Mouse (Mus musculus) CH12.LX (cell line): Measurements from ENCODE around the gene Lrrc9. TPM values are rescaled to one million over a fixed set of nuclear protein-coding genes. Genes with fewer than 3 reads are reported as not detected.

Source experiments
- DNase-seq: peaks from one replicate; pipeline ENCODE4 v3.0.0-alpha.2; 2013; ENCODE audit errors: extremely low read depth
- H3K27ac ChIP-seq: 2 replicates; pipeline ENCODE4 v1.5.1; 2012; ENCODE audit warnings: low read depth, mild to moderate bottlenecking, control low read depth, moderate library complexity; ENCODE audit not compliant: insufficient read depth
- H3K27me3 ChIP-seq: replicated peaks from 2 replicates; pipeline ENCODE3; 2012; ENCODE audit warnings: inconsistent platforms
- H3K36me3 ChIP-seq, 2 experiments: replicated peaks in 1 of 2; 2 replicates each; pipeline versions ENCODE3 to v1.6.1; 2012; ENCODE audit warnings: inconsistent platforms in 1 of 2, low read length in 1 of 2, mild to moderate bottlenecking in 1 of 2, mixed read lengths in 1 of 2, moderate library complexity in 1 of 2; ENCODE audit not compliant: control insufficient read depth in 1 of 2, insufficient read depth in 1 of 2
- H3K4me1 ChIP-seq, 2 experiments: 2 replicates each; pipeline ENCODE4 v1.6.1; 2012; ENCODE audit warnings: inconsistent platforms in 1 of 2, moderate library complexity in 1 of 2; ENCODE audit not compliant: insufficient read depth in 2 of 2, control insufficient read depth in 1 of 2
- H3K4me2 ChIP-seq: 2 replicates; pipeline ENCODE4 v1.6.1; 2012; ENCODE audit warnings: low read depth, mild to moderate bottlenecking, control low read depth; ENCODE audit not compliant: poor library complexity, insufficient read depth, severe bottlenecking
- H3K4me3 ChIP-seq, 3 experiments: fragments of 150-350 bp in 1 of 3; sonication (generic) in 1 of 3; replicated peaks in 1 of 3; 2 replicates each; pipeline versions ENCODE3 to v1.5.1; 2011 to 2012; ENCODE audit warnings: low read depth in 2 of 3, low read length in 2 of 3, mild to moderate bottlenecking in 2 of 3, moderate library complexity in 2 of 3, control low read depth in 1 of 3, improper control_type of control experiment in 1 of 3, inconsistent platforms in 1 of 3, mixed read lengths in 1 of 3; ENCODE audit not compliant: poor library complexity in 1 of 3
- H3K79me2 ChIP-seq: replicated peaks from 2 replicates; pipeline ENCODE4 v1.6.1; 2012; ENCODE audit warnings: mild to moderate bottlenecking, moderate library complexity; ENCODE audit not compliant: control insufficient read depth, poor library complexity, insufficient read depth, severe bottlenecking; ENCODE audit errors: extremely low read depth
- H3K9ac ChIP-seq: 2 replicates; pipeline ENCODE4 v1.6.1; 2012; ENCODE audit warnings: low read depth, mild to moderate bottlenecking, control low read depth, moderate library complexity; ENCODE audit not compliant: insufficient read depth
- H3K9me3 ChIP-seq: replicated peaks from 2 replicates; pipeline ENCODE3; 2012; ENCODE audit warnings: low read length, inconsistent platforms, mixed read lengths
- BHLHE40 ChIP-seq: IDR thresholded peaks from 2 replicates; pipeline ENCODE4 v1.6.1; 2011; ENCODE audit warnings: mild to moderate bottlenecking, low read depth, low read length, improper control_type of control experiment
- CHD1 ChIP-seq: IDR thresholded peaks from 2 replicates; pipeline ENCODE4 v1.6.1; 2012; ENCODE audit warnings: low read depth, low read length, improper control_type of control experiment, inconsistent platforms
- CHD2 ChIP-seq: IDR thresholded peaks from 2 replicates; pipeline ENCODE4 v1.6.1; 2011; ENCODE audit warnings: low read length, improper control_type of control experiment
- CTCF ChIP-seq, 2 experiments: IDR thresholded peaks in 1 of 2; conservative IDR thresholded peaks in 1 of 2; 2 replicates each; pipeline ENCODE4 v1.5.1; 2011 to 2012; ENCODE audit warnings: low read depth in 2 of 2, low read length in 2 of 2, improper control_type of control experiment in 1 of 2, inconsistent platforms in 1 of 2, mild to moderate bottlenecking in 1 of 2, moderate library complexity in 1 of 2
- ETS1 ChIP-seq: conservative IDR thresholded peaks from 2 replicates; pipeline ENCODE4 v1.6.1; 2012; ENCODE audit warnings: low read depth, mild to moderate bottlenecking, inconsistent platforms, low read length, improper control_type of control experiment, moderate library complexity
- HCFC1 ChIP-seq: IDR thresholded peaks from 2 replicates; pipeline ENCODE4 v1.6.1; 2012; ENCODE audit warnings: low read depth, mild to moderate bottlenecking, inconsistent platforms, low read length, improper control_type of control experiment
- JUND ChIP-seq: conservative IDR thresholded peaks from 2 replicates; pipeline ENCODE4 v1.6.1; 2011; ENCODE audit warnings: low read depth, low read length, improper control_type of control experiment
- MEF2A ChIP-seq: IDR thresholded peaks from 2 replicates; pipeline ENCODE4 v1.6.1; 2014; ENCODE audit warnings: low read depth, mild to moderate bottlenecking, inconsistent platforms, low read length, improper control_type of control experiment, borderline replicate concordance
- MYC ChIP-seq: IDR thresholded peaks from 2 replicates; pipeline ENCODE4 v1.6.1; 2011; ENCODE audit warnings: low read depth, mild to moderate bottlenecking, improper control_type of control experiment, low read length
- PAX5 ChIP-seq: IDR thresholded peaks from 2 replicates; pipeline ENCODE4 v1.6.1; 2012; ENCODE audit warnings: low read length, inconsistent platforms, mixed read lengths
- POLR2A ChIP-seq: IDR thresholded peaks from 2 replicates; pipeline ENCODE4 v1.6.1; 2011; ENCODE audit warnings: low read depth, mild to moderate bottlenecking, improper control_type of control experiment, low read length
- RAD21 ChIP-seq: IDR thresholded peaks from 2 replicates; pipeline ENCODE4 v1.6.1; 2011; ENCODE audit warnings: low read depth, mild to moderate bottlenecking, low read length, improper control_type of control experiment, moderate library complexity
- SMC3 ChIP-seq: IDR thresholded peaks from 2 replicates; pipeline ENCODE4 v1.6.1; 2011; ENCODE audit warnings: low read depth, low read length, improper control_type of control experiment
- TBP ChIP-seq: conservative IDR thresholded peaks from 2 replicates; pipeline ENCODE4 v1.6.1; 2011; ENCODE audit warnings: low read depth, low read length, improper control_type of control experiment
- TCF12 ChIP-seq: IDR thresholded peaks from 2 replicates; pipeline ENCODE4 v1.6.1; 2014; ENCODE audit warnings: low read depth, mild to moderate bottlenecking, inconsistent platforms, low read length, improper control_type of control experiment
- UBTF ChIP-seq: IDR thresholded peaks from 2 replicates; pipeline ENCODE4 v1.6.1; 2012; ENCODE audit warnings: low read depth, mild to moderate bottlenecking, inconsistent platforms, low read length, improper control_type of control experiment, moderate library complexity
- ZC3H11A ChIP-seq: IDR thresholded peaks from 2 replicates; pipeline ENCODE4 v1.6.1; 2012; ENCODE audit warnings: low read depth, mild to moderate bottlenecking, inconsistent platforms, low read length, improper control_type of control experiment
- ZKSCAN1 ChIP-seq: IDR thresholded peaks from 2 replicates; pipeline ENCODE4 v1.6.1; 2012; ENCODE audit warnings: low read depth, inconsistent platforms, low read length, improper control_type of control experiment, borderline replicate concordance
- ZMIZ1 ChIP-seq: IDR thresholded peaks from 2 replicates; pipeline ENCODE4 v1.6.1; 2012; ENCODE audit warnings: low read depth, mild to moderate bottlenecking, inconsistent platforms, low read length, improper control_type of control experiment
- dilution Hi-C: fragments of 300-500 bp; cut with MboI; formaldehyde crosslinking; loops from 2 replicates; pipeline ENCODE4 v1.14.3; 2020; ENCODE audit warnings: low sequenced_read_pairs; ENCODE audit not compliant: extremely low pct_unique_long_range_greater_than_20kb, extremely low pct_ligation_motif_present
- in situ Hi-C: fragments of 300-500 bp; cut with MboI; formaldehyde crosslinking; loops from 3 replicates; pipeline ENCODE4 v1.14.3; 2019; ENCODE audit warnings: low sequenced_read_pairs, low pct_ligation_motif_present, low pct_unique_long_range_greater_than_20kb, mixed read lengths
- polyA plus RNA-seq: library from polyadenylated mRNA; unstranded; fragments of >175 nt; gene quantifications from 2 replicates; pipeline ENCODE4 v1.2.1, GENCODE M21; 2012; ENCODE audit warnings: low read depth; ENCODE audit not compliant: insufficient read length
- total RNA-seq, 2 experiments: library from RNA; depleted of rRNA; stranded (reverse); fragments of 300-350 nt in 1 of 2; fragments of >200 nt in 1 of 2; gene quantifications; 2 replicates each; pipeline ENCODE4 v1.2.3; 2012 to 2014

The Lrrc9 gene
- total and polyA plus RNA-seq, 3 experiments = not detected

GRCm38 (mm10) chr12:72554347-72554746, 112.7 kb downstream of the Lrrc9 start:
- DNase-seq = no peak
- Histone ChIP-seq H3K4me2 (no peak overlapping the region), H3K79me2 (no peaks in the 10 kb centered on the region), H3K4me3 (no peak overlapping the region), H3K27me3 (no peaks in the 10 kb centered on the region), H3K9me3 (no peaks in the 10 kb centered on the region), H3K9ac (no peak overlapping the region), H3K36me3 (peaks cover 0 to 8% of the 10 kb centered on the region in 2 experiments), H3K27ac (no peak overlapping the region), H3K4me1 (peaks cover 0 to 4% of the 10 kb centered on the region in 2 experiments; a peak in 1 of 4 replicates)
- in situ Hi-C loops = no loop called here
- TF ChIP-seq ETS1 = no peak
- TF ChIP-seq BHLHE40 = no peak
- no peak for TF ChIP-seq HCFC1
- no peak for TF ChIP-seq TBP
- no peak for TF ChIP-seq PAX5
- no peak for TF ChIP-seq ZC3H11A
- no peak for TF ChIP-seq UBTF
- TF ChIP-seq ZMIZ1 = no peak
- no peak for TF ChIP-seq CHD2
- no peak for TF ChIP-seq POLR2A
- TF ChIP-seq JUND = no peak
- TF ChIP-seq MEF2A = no peak
- no peak for TF ChIP-seq CTCF (conservative IDR thresholded peaks at IDR 0.05 in 1 of 2, IDR thresholded peaks at IDR 0.05 in 1 of 2; ENCODE audit: low read depth in 2 of 2, low read length in 2 of 2)
- TF ChIP-seq RAD21 = no peak
- TF ChIP-seq ZKSCAN1 = no peak
- no peak for TF ChIP-seq SMC3
- no peak for TF ChIP-seq MYC
- no peak for TF ChIP-seq CHD1
- dilution Hi-C loops = no loop called here

GRCm38 (mm10) chr12:72564281-72564795, 122.7 kb downstream of the Lrrc9 start:
- H3K36me3 ChIP-seq = no peaks in the 10 kb centered on the region

More at GRCm38 (mm10) chr12:72564281-72564795, 122.7 kb downstream of the Lrrc9 start:
- no peak for TF ChIP-seq TCF12
- H3K4me3 ChIP-seq = no peak overlapping the region
- no peaks in the 10 kb centered on the region for H3K79me2 ChIP-seq
- no peak overlapping the region for H3K27ac ChIP-seq
- no peaks in the 10 kb centered on the region for H3K4me1 ChIP-seq
- H3K9ac ChIP-seq = no peak overlapping the region
- dilution Hi-C loops (no loop called here), in situ Hi-C loops (no loop called here)
- DNase-seq = no peak
- no peaks in the 10 kb centered on the region for H3K9me3 ChIP-seq
- no peaks in the 10 kb centered on the region for H3K27me3 ChIP-seq
- no peak overlapping the region for H3K4me2 ChIP-seq

Other genes starting within 250 kb of the Lrrc9 start
- 0.04 and 0.08 TPM in 2 replicates for gene Rtn1, start 32.8 kb upstream of the Lrrc9 start, total RNA-seq (2012; rRNA removed)
- gene Rtn1, start 32.8 kb upstream of the Lrrc9 start, total RNA-seq (2014; rRNA removed) = not detected in 2 replicates
- 0.17 TPM in 1 of 2 replicates, not detected in the other for gene Rtn1, start 32.8 kb upstream of the Lrrc9 start, polyA plus RNA-seq
- gene Pcnx4, start 94.5 kb downstream of the Lrrc9 start, total RNA-seq (2012; rRNA removed) = 2.9 and 3.1 TPM in 2 replicates
- gene Pcnx4, start 94.5 kb downstream of the Lrrc9 start, total RNA-seq (2014; rRNA removed) = 1.5 and 1.9 TPM in 2 replicates
- 2.1 and 2.9 TPM in 2 replicates for gene Pcnx4, start 94.5 kb downstream of the Lrrc9 start, polyA plus RNA-seq
- gene Gm4756, start 207.8 kb downstream of the Lrrc9 start, total RNA-seq (2012; rRNA removed) = not detected in 2 replicates
- gene Gm4756, start 207.8 kb downstream of the Lrrc9 start, total RNA-seq (2014; rRNA removed) = not detected in 2 replicates
- gene Gm4756, start 207.8 kb downstream of the Lrrc9 start, polyA plus RNA-seq = not detected in 2 replicates
- gene Dhrs7, start 223.0 kb downstream of the Lrrc9 start, total RNA-seq (2012; rRNA removed) = 36.8 and 52.8 TPM in 2 replicates
- 36.5 and 37.2 TPM in 2 replicates for gene Dhrs7, start 223.0 kb downstream of the Lrrc9 start, total RNA-seq (2014; rRNA removed)
- gene Dhrs7, start 223.0 kb downstream of the Lrrc9 start, polyA plus RNA-seq = 23.9 and 27.4 TPM in 2 replicates